Mouse (Mus musculus) left cerebral cortex, adult 2 months (tissue): ENCODE data around the gene Oma1. TPM values are rescaled to one million over a fixed set of nuclear protein-coding genes. Genes with fewer than 3 reads are reported as not detected.

ENCODE experiments used
- DNase-seq, 2 experiments: peaks; one replicate each; pipeline ENCODE4 v3.0.0; 2021 to 2022; ENCODE audit warnings: low spot score in 2 of 2, mixed read lengths in 1 of 2; ENCODE audit errors: extremely low spot score in 1 of 2
- H3K27ac ChIP-seq: fragments of 200-600 bp; 2 replicates; pipeline ENCODE4 v1.8.1; 2022
- H3K4me3 ChIP-seq: fragments of 200-600 bp; 2 replicates; pipeline ENCODE4 v1.8.1; 2022
- CTCF ChIP-seq: fragments of 200-600 bp; IDR thresholded peaks from 2 replicates; pipeline ENCODE4 v1.8.1; 2022; ENCODE audit warnings: antibody characterized with exemption, mild to moderate bottlenecking, moderate library complexity
- intact Hi-C: fragments of 180-260 bp; cut with DNase I; formaldehyde crosslinking; loops from one replicate; pipeline ENCODE4 v1.15.1; 2025
- total RNA-seq, 2 experiments: library from RNA; stranded (reverse); gene quantifications; 2 replicates each; pipeline ENCODE4 v1.2.3; 2021

Gene Oma1
- total RNA-seq, 2 experiments from 2014 or later = 8.8 to 10.8 TPM

DNA sequence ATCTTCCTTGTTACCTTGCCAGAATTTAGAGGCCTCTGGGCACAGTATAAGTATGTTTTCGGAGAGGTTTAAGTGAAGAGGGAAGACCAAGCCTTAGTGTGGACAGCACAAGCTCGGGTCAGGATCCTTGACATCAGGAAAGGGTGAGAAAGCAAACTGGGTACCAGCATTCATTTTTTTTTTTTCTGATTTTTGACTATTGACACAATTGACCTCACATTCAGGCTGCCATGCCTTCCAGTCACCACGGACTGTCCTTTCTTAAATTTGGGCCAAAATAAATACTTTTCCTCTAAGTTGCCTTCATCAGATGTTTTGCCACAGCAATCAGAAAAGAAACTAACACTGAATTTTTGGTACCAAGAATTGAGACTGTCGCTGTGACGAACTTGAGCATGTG is 68.6 kb downstream of the Oma1 start:
- no peak for DNase-seq
- H3K27ac ChIP-seq = no peak overlapping the region
- intact Hi-C loops = no loop called here
- no peak for TF ChIP-seq CTCF
- no peak overlapping the region for H3K4me3 ChIP-seq

DNA sequence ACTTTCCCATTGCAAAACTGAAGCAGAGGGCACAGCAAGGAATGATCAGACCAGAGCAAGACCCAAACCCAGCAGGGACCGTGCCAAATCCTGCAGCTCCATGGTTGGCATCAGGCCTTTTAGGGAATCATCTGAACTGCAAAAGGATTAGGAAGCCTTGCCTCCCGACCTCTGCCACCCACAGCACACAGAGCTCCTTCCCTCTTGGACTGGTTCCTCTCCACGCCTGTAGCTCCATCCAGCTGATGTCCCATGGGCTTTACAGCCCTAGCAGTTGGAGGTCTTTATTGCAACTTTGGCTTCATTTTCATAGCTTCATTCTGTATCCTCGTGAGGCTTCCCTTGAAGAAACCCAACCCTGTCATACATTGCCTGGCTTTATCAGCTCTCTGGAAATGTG is 71.4 kb downstream of the Oma1 start:
- intact Hi-C loops = no loop called here
- no peak overlapping the region for H3K4me3 ChIP-seq
- no peak for DNase-seq
- no peak overlapping the region for H3K27ac ChIP-seq
- TF ChIP-seq CTCF = no peak

DNA sequence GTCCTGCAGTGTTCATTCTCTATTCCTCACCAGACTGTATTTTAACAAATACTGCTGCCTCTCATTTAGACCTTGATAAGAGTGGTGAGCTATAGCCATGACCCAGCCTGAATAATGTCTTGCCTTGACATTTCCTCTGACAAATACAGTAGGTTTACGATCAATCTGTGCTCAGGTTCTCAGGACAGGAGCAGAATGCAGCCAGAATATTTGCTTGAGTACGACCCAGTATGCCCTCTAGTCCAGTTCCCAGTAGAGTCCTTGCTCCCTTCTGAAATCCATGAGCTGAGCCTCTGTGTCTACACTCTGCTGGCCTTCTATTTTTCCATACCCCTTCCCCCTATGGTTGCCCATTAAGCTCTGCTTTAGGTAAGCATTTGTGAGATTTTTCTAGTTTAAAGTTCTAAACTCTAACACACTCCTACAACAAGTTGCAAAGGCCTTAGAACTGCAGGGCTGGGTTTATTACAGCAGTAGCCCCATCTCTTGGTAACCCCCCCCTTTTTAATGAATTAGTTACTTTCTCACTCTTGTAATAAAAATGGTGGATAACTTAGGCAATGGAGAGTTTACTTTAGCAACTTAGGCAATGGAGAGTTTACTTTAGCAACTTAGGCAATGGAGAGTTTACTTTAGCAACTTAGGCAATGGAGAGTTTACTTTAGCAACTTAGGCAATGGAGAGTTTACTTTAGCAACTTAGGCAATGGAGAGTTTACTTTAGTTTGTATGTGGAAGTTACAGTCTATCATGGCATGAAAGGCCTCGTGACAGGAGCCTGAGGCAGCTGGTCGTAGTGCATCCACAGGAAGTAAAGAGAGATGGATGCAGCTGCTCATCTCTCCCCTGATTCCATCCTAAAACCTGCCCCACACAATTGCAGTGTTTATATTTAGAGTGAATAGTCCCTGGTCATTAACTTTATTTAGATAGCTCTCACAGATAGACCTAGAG is 72.5 kb downstream of the Oma1 start:
- TF ChIP-seq CTCF = no peak
- Histone ChIP-seq H3K27ac (no peak overlapping the region), H3K4me3 (no peak overlapping the region)
- DNase-seq = no peak
- intact Hi-C loops = no loop called here

DNA sequence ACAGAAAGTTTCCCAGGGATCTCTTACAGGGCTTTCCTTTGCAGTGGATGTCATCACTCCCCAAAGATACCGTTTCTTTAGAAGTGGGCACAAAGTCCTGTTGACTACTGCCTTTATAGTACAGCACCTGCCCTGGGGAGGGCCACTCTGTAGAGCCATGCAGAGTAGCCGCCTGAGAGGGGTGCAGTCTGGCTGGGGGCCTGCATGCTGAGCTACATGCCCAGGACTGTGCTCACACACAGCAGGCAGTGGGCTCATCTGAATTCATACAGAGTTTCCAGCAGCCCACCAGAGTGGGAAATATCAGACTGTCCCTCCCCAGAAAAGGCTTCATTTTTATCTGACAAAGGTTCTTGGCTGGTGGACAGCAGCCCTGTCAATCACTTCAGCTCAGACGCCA is 73.7 kb downstream of the Oma1 start:
- no peak overlapping the region for H3K27ac ChIP-seq
- no peak for TF ChIP-seq CTCF
- intact Hi-C loops = no loop called here
- no peak for DNase-seq
- H3K4me3 ChIP-seq = no peak overlapping the region

DNA sequence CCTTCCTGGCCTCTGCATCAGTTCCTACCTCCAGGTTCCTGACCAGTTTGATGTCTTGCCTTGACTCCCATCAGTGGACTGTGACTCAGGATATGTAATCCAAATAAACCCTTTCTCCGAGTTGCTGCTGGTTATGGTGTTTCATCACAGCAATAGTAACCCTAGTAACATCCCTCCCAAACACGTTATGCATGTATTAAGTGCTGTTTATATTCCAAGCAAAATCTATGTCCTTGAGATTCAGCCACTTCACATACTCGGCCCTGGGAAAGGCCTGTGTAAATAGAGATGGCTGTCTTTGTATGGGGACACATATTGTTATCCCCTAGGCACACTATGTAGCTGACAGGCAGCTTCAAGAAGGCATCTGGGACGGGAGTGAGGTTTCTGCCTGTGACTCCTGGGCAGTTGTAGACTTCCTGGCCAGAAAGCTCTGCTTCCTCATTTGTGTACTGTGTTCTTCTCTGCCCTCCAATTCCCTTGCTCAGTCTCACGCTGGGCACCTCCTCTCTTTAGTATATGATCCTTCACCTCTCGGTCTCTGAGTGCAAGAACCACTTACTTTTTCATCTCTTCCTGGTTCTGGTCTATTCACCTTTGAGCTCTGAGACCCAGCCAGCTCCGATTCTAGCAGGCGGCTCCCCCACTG is 75.0 kb downstream of the Oma1 start:
- TF ChIP-seq CTCF = no peak
- no peak overlapping the region for H3K27ac ChIP-seq
- DNase-seq = no peak

DNA sequence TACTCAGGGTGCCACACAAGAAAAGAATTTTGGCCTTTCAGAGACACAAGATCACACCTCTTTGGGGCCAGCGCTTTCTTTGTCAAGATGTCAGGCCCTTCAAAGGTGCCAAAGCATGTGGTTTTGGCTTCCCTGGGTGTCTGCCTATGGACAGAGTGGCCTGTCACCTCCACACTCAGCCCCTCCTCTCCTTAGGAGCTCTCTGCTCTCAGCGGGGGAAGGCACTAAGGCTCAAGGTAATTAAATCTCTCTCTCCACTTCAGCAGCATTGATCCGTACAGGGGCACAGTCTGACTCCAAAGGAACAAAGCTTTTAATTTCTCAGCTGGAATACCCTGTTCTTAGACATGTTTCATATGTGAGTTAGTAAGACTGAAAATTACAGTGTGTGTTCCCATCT is 76.0 kb downstream of the Oma1 start:
- Histone ChIP-seq H3K27ac (no peak overlapping the region), H3K4me3 (no peak overlapping the region)
- intact Hi-C loops = no loop called here
- TF ChIP-seq CTCF = no peak
- DNase-seq = no peak

More for the DNA sequence above, 75.0 kb downstream of the Oma1 start:
- H3K4me3 ChIP-seq = no peak overlapping the region
- intact Hi-C loops = no loop called here

DNA sequence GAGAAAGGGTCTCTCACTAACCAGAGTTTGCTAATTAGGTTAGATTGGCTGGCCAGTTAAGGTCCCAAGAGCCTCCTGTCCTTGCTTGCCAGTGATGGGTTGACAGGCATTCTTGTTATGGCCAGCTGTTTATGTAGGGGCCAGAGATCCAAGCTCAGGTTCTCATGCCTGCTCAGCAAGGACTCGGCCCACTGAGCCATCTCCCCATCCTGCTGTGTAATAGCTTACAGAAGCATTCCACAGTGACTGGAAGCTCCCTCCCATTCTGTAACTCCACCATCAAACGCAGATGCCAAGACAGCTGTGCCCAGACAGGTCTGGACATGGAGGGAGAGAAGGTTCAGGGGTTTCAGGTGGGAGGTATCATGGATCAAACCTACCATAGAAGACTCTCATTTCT is 76.9 kb downstream of the Oma1 start:
- Histone ChIP-seq H3K4me3 (no peak overlapping the region), H3K27ac (no peak overlapping the region)
- no peak for DNase-seq
- intact Hi-C loops = no loop called here
- no peak for TF ChIP-seq CTCF

DNA sequence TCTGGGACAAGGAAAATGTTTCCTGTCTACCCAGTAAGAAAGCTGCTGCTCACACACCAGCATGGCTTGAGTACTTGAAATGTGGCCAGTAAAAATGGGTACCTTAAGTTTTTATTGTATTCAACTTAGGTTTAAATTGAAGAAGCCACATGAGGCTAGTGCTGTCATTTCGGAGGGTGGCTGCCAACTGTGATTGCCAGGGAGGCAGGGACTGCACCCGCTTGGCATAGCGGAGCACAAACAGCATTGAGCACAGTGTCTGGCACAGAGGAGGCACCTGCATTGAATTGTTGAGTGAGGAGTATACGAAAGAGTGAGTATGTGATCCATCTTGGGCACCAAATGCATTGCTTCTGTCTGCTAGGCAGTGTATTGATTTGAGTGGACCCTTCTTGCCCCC is 81.5 kb downstream of the Oma1 start:
- no peak for TF ChIP-seq CTCF
- intact Hi-C loops = no loop called here

DNA sequence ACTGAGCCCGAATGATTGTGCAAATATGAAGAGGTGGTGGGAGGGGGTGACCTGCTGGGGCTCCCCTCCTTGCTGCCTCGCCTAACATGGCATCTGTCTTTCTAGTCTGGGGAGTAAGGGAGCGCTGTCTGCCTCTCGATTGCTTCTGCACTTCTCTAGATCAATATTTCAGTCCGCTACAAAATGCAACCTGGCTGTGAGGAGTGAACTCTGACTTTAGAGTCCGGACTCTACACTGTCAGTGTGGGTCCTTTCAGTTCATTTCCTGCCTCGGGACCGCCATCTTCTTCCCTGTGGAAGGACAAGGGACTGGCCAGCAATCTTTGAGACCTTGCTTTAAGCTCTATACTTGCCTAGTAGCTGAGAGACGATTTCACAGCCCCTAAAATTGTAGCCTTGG is 82.3 kb downstream of the Oma1 start:
- no peak for DNase-seq
- intact Hi-C loops = no loop called here
- no peak overlapping the region for H3K4me3 ChIP-seq
- TF ChIP-seq CTCF = no peak
- no peak overlapping the region for H3K27ac ChIP-seq

More for the DNA sequence above, 81.5 kb downstream of the Oma1 start:
- no peak for DNase-seq
- Histone ChIP-seq H3K4me3 (no peak overlapping the region), H3K27ac (no peak overlapping the region)

DNA sequence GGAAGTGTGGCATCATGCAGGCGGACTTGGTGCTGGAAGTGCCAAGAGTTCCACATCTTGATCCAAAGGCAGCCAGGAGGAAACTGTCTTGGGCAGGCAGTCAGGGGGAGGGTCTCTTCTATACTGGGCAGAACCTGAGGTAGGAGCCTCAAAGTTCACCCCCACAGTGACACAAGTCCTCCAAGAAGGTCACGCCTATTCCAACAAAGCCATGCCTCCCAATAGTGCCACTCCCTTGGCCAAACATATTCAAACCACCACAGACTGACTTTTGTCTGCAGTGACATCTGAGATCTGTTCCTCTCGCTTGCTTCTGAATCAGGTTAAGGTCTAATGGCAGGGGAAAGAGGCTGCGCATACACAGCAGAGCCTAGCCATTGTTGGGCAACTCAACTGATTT is 83.3 kb downstream of the Oma1 start:
- TF ChIP-seq CTCF = no peak
- intact Hi-C loops = no loop called here
- H3K27ac ChIP-seq = no peak overlapping the region
- no peak overlapping the region for H3K4me3 ChIP-seq
- DNase-seq = no peak

DNA sequence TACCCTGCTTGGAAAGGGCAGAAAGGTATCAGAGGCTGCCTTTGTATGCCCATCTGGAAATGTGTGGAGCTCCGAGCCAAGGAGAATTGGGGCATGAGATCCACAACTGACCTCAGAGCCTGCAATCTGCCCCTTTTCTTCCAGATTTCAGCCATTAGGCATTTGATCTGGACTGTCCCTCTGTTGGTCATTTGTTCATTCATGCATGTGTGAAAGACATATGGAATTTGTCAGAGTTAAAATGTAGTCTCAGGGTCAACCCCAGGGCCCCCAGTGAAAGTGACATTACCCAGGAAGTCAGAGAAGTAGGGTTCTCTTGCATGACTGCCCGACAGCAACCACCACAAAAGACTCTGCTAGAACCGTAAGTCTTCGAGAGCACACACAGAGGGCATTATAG is 89.0 kb downstream of the Oma1 start:
- DNase-seq = no peak

DNA sequence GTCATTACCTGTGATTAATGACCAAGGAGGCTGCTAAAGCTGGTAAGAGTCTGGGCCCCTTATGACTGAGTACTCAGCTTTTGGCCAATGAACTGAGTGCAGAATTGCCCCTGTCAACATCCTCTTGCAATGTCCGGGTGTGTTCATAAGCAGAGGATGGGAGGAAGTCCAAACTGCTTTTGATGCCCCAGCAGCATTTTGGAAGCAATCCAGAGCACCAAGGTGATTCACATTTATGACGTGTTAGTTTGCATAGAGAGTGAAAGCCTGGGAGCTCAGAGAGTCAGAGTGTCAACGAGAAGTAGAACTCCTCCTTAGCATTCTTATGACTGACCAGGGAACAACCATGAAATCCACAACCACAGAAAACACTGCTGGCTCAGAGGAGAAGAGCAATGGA is 91.7 kb downstream of the Oma1 start:
- intact Hi-C loops = no loop called here
- no peak overlapping the region for H3K27ac ChIP-seq
- no peak for DNase-seq
- H3K4me3 ChIP-seq = no peak overlapping the region
- TF ChIP-seq CTCF = no peak

More for the DNA sequence above, 89.0 kb downstream of the Oma1 start:
- intact Hi-C loops = no loop called here
- Histone ChIP-seq H3K27ac (no peak overlapping the region), H3K4me3 (no peak overlapping the region)
- TF ChIP-seq CTCF = no peak
